Mouse (Mus musculus) liver, embryonic 13.5 days (tissue): ENCODE data around the gene Adh5. TPM values are rescaled to one million over a fixed set of nuclear protein-coding genes. Genes with fewer than 3 reads are reported as not detected.
A peak's percentile ranks its signal among the peaks of the same experiment; 100 is the strongest.

ENCODE experiments used
- ATAC-seq: fragments of 200-750 bp; cut with Nextera tagmentation; 2 replicates; pipeline ENCODE4 v1.8.0; 2017; ENCODE audit warnings: low read depth, mild to moderate bottlenecking, moderate number of reproducible peaks, moderate library complexity
- DNase-seq: peaks from one replicate; pipeline ENCODE4 v3.0.0; 2022
- H3K27ac ChIP-seq: fragments of 300-500 bp; sonication (generic); 2 replicates; pipeline ENCODE4 v1.5.1; 2015; ENCODE audit warnings: moderate library complexity, mild to moderate bottlenecking, inconsistent platforms
- H3K27me3 ChIP-seq: fragments of 300-500 bp; sonication (generic); 2 replicates; pipeline ENCODE4 v1.6.1; 2015; ENCODE audit warnings: mild to moderate bottlenecking, inconsistent platforms
- H3K36me3 ChIP-seq: fragments of 300-500 bp; sonication (generic); 2 replicates; pipeline ENCODE4 v1.6.1; 2015; ENCODE audit warnings: mild to moderate bottlenecking, inconsistent platforms
- H3K4me1 ChIP-seq: fragments of 300-500 bp; sonication (generic); replicated peaks from 2 replicates; pipeline ENCODE4 v1.6.1; 2015; ENCODE audit warnings: inconsistent platforms
- H3K4me2 ChIP-seq: fragments of 300-500 bp; sonication (generic); 2 replicates; pipeline ENCODE4 v1.6.1; 2015; ENCODE audit warnings: inconsistent platforms, mild to moderate bottlenecking, moderate library complexity
- H3K4me3 ChIP-seq: fragments of 300-500 bp; sonication (generic); replicated peaks from 2 replicates; pipeline ENCODE4 v1.5.1; 2015; ENCODE audit warnings: mild to moderate bottlenecking, inconsistent platforms
- H3K9ac ChIP-seq: fragments of 300-500 bp; sonication (generic); 2 replicates; pipeline ENCODE4 v1.6.1; 2015; ENCODE audit warnings: mild to moderate bottlenecking, inconsistent platforms
- H3K9me3 ChIP-seq: fragments of 300-500 bp; sonication (generic); replicated peaks from 2 replicates; pipeline ENCODE4 v1.6.1; 2016; ENCODE audit warnings: inconsistent platforms
- WGBS: fragments of 180-500 bp; shearing (Covaris S2); methylation state at CpG from one replicate; pipeline ENCODE4 v1.1.7; 2015; ENCODE audit not compliant: insufficient replicate concordance; 5-methylcytosine and 5-hydroxymethylcytosine counted together
- polyA plus RNA-seq: library from polyadenylated mRNA; unstranded; fragments of >200 nt; fragmentation: Nextera tagmentation; extraction: Ambion mirVana; gene quantifications from 2 replicates; pipeline ENCODE4 v1.2.1, GENCODE M21; 2015

Gene Adh5
- polyA plus RNA-seq, 1 experiment from 2014 or later = 89.4 TPM

GRCm38 (mm10) chr3:138490034-138490337, 47.1 kb downstream of the Adh5 start:
- Histone ChIP-seq H3K27ac (peak overlapping the region; percentile 59), H3K4me2 (peak overlapping the region; percentile 87), H3K9ac (peak overlapping the region; percentile 73), H3K4me1 (peaks cover 38% of the 10 kb centered on the region), H3K36me3 (peaks cover 12% of the 10 kb centered on the region), H3K27me3 (no peaks in the 10 kb centered on the region), H3K9me3 (no peaks in the 10 kb centered on the region), H3K4me3 (peak overlapping the region; percentile 93)
- no peak for ATAC-seq
- WGBS = 3% methylated on average over 6 of the region's 6 CpGs
- no peak for DNase-seq

GRCm38 (mm10) chr3:138493668-138494067, 50.8 kb downstream of the Adh5 start:
- Histone ChIP-seq H3K27ac (no peak overlapping the region), H3K36me3 (no peaks in the 10 kb centered on the region), H3K9me3 (no peaks in the 10 kb centered on the region), H3K4me2 (no peak overlapping the region), H3K9ac (no peak overlapping the region), H3K4me3 (no peak overlapping the region), H3K4me1 (peaks cover 29% of the 10 kb centered on the region), H3K27me3 (no peaks in the 10 kb centered on the region)
- 44% methylated on average over 3 of the region's 3 CpGs for WGBS
- DNase-seq = no peak
- no peak for ATAC-seq

- Histone ChIP-seq H3K4me2 (peak overlapping the region; percentile 30; the same call in 1 of the 2 replicates), H3K9ac (peak overlapping the region; percentile 22; the same call in 1 of the 2 replicates), H3K9me3 (no peaks in the 10 kb centered on the region), H3K36me3 (no peaks in the 10 kb centered on the region), H3K27ac (no peak overlapping the region; the same call in 1 of the 2 replicates), H3K4me3 (no peak overlapping the region), H3K27me3 (no peaks in the 10 kb centered on the region), H3K4me1 (peaks cover 29% of the 10 kb centered on the region)
- 0% methylated on average over 1 of the region's 1 CpGs for WGBS
- DNase-seq (no peak), ATAC-seq (no peak)
Observed at GRCm38 (mm10) chr3:138494565-138494964, 51.7 kb downstream of the Adh5 start.

DNA sequence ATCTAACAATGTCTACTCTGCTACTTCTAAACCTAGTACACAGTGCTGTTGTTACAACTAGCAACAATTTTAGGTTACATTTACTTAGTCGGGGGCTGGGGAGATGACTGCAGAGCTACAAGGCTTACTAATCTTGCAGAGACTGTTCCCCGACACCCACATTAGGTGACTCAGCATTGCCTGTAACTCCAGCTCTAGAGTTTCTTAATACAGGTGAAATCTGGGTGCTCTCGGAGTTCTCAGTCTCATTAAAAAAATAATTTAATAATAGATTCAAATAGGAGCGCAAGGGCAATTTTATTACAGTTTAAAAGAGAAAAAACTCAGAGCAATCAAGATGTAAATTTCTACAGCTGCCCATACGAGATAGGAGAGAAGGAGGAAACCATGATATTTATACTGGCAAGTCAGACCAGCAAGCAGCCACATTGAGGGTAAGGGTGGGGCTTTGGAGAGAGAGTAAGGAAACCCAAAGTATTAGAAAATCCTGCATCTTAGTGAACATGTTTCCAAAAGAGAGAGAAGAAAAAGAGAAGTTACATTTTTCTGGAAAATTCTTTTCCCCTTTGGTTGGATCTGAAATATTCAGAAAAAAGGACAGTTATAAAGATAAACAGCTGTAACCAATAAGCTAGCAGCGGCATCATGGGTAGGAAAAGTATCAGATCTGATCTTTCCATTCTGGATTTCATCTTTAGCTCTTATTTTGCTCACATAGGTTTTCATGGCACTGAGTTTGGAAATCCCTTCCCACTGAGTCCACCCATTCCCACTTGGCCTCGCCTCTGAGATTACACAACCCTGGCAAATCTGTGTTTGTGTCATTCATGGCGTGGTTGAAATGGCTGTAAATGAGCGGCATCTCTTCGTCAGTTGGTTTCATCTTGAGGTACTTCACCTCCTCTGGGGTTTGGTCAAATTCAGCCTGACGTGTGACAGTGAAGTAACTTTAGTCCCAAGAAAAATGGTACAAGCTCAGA, 52.6 kb downstream of the Adh5 start:
- 40% methylated on average over 11 of the region's 11 CpGs for WGBS
- H3K4me2 ChIP-seq = peak overlapping the region; percentile 30
- H3K9ac ChIP-seq = peak overlapping the region; percentile 22
- H3K9me3 ChIP-seq = no peaks in the 10 kb centered on the region
- no peak overlapping the region for H3K4me3 ChIP-seq
- peaks cover 23% of the 10 kb centered on the region for H3K4me1 ChIP-seq
- H3K36me3 ChIP-seq = no peaks in the 10 kb centered on the region
- no peak overlapping the region; the same call in 1 of the 2 replicates for H3K27ac ChIP-seq
- DNase-seq (peak; percentile 20), ATAC-seq (peak; percentile 74)
- H3K27me3 ChIP-seq = no peaks in the 10 kb centered on the region

- WGBS = 63% methylated on average over 4 of the region's 4 CpGs
- no peak for DNase-seq
Observed at GRCm38 (mm10) chr3:138498731-138499130, 55.8 kb downstream of the Adh5 start.

DNA sequence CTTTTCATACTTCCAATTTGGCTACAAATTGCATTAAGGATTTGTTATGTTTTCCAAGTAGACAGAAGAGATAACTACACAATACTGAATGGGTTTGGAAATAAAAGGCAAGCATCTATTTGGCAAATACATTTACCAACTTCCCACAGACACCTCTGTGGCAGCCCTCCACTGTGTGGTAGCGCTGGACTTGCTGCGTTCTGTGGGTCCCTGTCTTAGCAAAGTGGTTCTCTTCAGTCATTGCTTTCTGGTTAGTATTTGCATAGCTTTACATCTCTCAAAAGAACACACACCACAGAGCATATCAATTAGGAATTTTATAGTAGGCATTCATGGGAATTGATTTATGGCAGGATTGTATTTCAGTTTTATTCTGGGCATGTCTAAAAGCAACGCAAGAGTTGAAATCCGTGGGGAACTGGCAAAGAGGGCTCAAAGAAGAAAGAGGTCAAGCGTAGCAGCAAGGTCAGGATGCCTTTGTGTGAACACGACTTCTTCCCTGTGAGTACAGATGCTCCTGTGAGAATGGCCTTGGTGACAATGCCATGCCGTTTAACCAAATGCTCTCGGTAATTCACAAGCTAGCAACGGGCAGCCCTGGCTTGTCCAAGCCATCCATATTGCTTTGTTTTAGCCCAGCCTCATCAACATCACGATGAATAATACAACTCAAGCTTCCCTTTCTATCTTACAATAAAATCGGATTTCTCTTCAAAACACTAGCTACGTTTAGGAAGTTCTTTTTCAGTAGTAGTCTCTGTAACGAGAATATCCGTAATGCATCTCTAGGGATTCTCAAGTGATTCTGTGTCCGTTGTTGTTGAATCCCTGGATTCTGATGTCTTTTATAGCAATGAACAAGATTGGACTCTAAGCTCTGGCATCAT, 57.2 kb downstream of the Adh5 start:
- ATAC-seq (no peak), DNase-seq (no peak)
- Histone ChIP-seq H3K4me3 (no peak overlapping the region), H3K27ac (no peak overlapping the region), H3K36me3 (no peaks in the 10 kb centered on the region), H3K4me1 (peaks cover 12% of the 10 kb centered on the region), H3K9ac (no peak overlapping the region), H3K4me2 (no peak overlapping the region), H3K9me3 (no peaks in the 10 kb centered on the region), H3K27me3 (no peaks in the 10 kb centered on the region)
- WGBS = 75% methylated on average over 15 of the region's 15 CpGs

More at GRCm38 (mm10) chr3:138498731-138499130, 55.8 kb downstream of the Adh5 start:
- H3K36me3 ChIP-seq = no peaks in the 10 kb centered on the region
- ATAC-seq = no peak
- H3K9ac ChIP-seq = no peak overlapping the region
- H3K27ac ChIP-seq = no peak overlapping the region
- no peaks in the 10 kb centered on the region for H3K27me3 ChIP-seq
- peaks cover 21% of the 10 kb centered on the region for H3K4me1 ChIP-seq
- no peaks in the 10 kb centered on the region for H3K9me3 ChIP-seq
- H3K4me3 ChIP-seq = no peak overlapping the region
- H3K4me2 ChIP-seq = no peak overlapping the region

GRCm38 (mm10) chr3:138503754-138504153, 60.9 kb downstream of the Adh5 start:
- Histone ChIP-seq H3K4me1 (no peaks in the 10 kb centered on the region), H3K36me3 (no peaks in the 10 kb centered on the region), H3K9ac (no peak overlapping the region), H3K4me2 (no peak overlapping the region), H3K4me3 (no peak overlapping the region), H3K27me3 (peaks cover 3% of the 10 kb centered on the region), H3K27ac (no peak overlapping the region), H3K9me3 (no peaks in the 10 kb centered on the region)
- ATAC-seq (no peak), DNase-seq (no peak)
- WGBS = 71% methylated on average over 11 of the region's 11 CpGs

Other genes starting within 250 kb of the Adh5 start
- gene 4930579F01Rik, start 249.3 kb upstream of the Adh5 start, polyA plus RNA-seq = not detected in 2 replicates
- 0.25 and 0.30 TPM in 2 replicates for gene Adh7, start 225.3 kb upstream of the Adh5 start, polyA plus RNA-seq
- gene Adh1, start 182.1 kb upstream of the Adh5 start, polyA plus RNA-seq = 3.0 and 3.4 TPM in 2 replicates
- gene Adh6a, start 129.8 kb upstream of the Adh5 start, polyA plus RNA-seq = not detected in 2 replicates
- 0.35 and 0.51 TPM in 2 replicates for gene Adh6b, start 101.3 kb upstream of the Adh5 start, polyA plus RNA-seq
- 0.09 TPM in 1 of 2 replicates, not detected in the other for gene Adh4, start 27.6 kb upstream of the Adh5 start, polyA plus RNA-seq
- gene Metap1, start 46.4 kb downstream of the Adh5 start, polyA plus RNA-seq = 26.1 and 32.0 TPM in 2 replicates
- 206 and 264 TPM in 2 replicates for gene Eif4e, start 83.1 kb downstream of the Adh5 start, polyA plus RNA-seq